Comparison of ENCODE assay signal across 8 mouse cellular contexts in the genomic region with DNA sequence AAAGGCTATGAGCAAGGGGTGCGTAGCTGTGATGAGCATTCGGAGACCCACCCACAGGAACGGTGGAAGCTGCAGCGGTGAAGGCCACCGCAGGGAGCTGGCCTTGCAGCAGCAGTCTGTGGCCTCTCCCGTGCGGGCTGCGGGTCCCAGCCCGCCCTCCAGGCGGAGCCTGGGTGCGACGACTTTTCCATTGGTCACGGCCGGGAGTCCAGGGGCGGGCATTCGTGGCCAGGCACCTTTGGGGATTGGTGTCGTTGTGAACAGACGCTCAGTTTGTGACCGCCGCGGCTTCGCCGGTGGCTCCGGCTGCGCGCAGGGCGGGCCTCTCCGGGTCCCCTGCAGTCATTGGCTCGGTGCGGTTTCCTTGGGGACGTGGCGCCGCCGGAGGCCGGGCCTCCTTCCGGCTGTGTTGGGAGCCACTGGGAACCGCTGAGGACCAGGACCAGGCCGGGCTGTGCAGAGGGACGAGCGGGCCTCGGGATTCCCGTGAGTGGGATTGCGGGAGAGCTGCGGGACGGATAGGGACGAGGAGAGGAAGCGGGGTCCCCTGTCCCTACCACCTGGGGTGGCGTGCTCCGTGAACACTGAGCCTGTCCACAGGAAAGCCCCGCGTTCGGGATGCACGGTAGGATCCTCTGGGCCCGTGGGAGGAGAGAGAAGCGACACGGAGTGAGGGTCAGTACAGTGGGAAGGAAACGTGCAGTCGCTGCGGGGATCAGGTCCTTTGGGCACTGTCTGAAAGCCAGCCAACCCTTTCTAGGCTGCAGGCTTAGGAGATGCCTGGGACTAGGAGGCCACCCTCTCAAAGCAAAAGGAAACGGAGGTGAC. TPM values are rescaled to one million over a fixed set of nuclear protein-coding genes. Genes with fewer than 3 reads are reported as not detected.
A peak's percentile ranks its signal among the peaks of the same experiment; 100 is the strongest.
DNase-seq lines count a peak whose midpoint lies in the region; ATAC-seq lines count a peak whose summit lies in the region.

A gene (plus strand): TSS at position 254 of the 828 bp plus-strand sequence.

- H3K4me2 ChIP-seq in heart, embryonic 13.5 days: peak within 1 kb of the TSS; percentile 76
- peak within 1 kb of the TSS; percentile 92 for H3K4me2 ChIP-seq in liver, embryonic 12.5 days
- peak within 1 kb of the TSS; percentile 80 for H3K4me2 ChIP-seq in stomach, embryonic 15.5 days

- peak; percentile 99 for ATAC-seq in erythroid progenitor cell, adult 5-6 weeks (replicated peaks; ENCODE audit: low FRiP score, poor library complexity, severe bottlenecking)
- peak; percentile 99 for ATAC-seq in heart, embryonic 13.5 days (ENCODE audit: extremely low read depth, insufficient number of reproducible peaks, low FRiP score, low TSS enrichment)
- ATAC-seq in liver, embryonic 12.5 days: peak; percentile 99
- peak; percentile 99 for ATAC-seq in stomach, embryonic 15.5 days (ENCODE audit: insufficient read depth, low FRiP score, low read depth)

- peaks cover 4% of the 10 kb centered on the region for H3K27me3 ChIP-seq in heart, embryonic 13.5 days (replicated peaks)
- no peaks in the 10 kb centered on the region for H3K27me3 ChIP-seq in liver, embryonic 12.5 days (replicated peaks)
- no peaks in the 10 kb centered on the region for H3K27me3 ChIP-seq in stomach, embryonic 15.5 days (replicated peaks)

- peak within 1 kb of the TSS; percentile 84 for H3K9ac ChIP-seq in heart, embryonic 13.5 days
- H3K9ac ChIP-seq in liver, embryonic 12.5 days: peak within 1 kb of the TSS; percentile 77
- H3K9ac ChIP-seq in stomach, embryonic 15.5 days: peak within 1 kb of the TSS; percentile 59

- peak; percentile 94 for DNase-seq in CD4-positive helper T cell, adult 2 months (ENCODE audit: low read depth, low spot score)
- peak; percentile 90 for DNase-seq in brain, embryonic 18.5 days (ENCODE audit: low read depth, low spot score)
- peak; percentile 97 for DNase-seq in kidney, postnatal 10 days
- DNase-seq in natural killer cell, adult 2 months (ENCODE audit: low spot score in 2 of 2): peak; percentile 85 to 89

- 0 out of 2 replicates have a peak within 1 kb of the TSS, but pooled peaks have one; percentile 5 for H3K27ac ChIP-seq in heart, embryonic 13.5 days (replicated peaks)
- peak within 1 kb of the TSS; percentile 59; the same call in 1 of the 2 replicates for H3K27ac ChIP-seq in liver, embryonic 12.5 days
- peak within 1 kb of the TSS; percentile 67 for H3K27ac ChIP-seq in stomach, embryonic 15.5 days

- under 1% methylated on average over 60 of the region's 60 CpGs for WGBS in heart, embryonic 13.5 days
- under 1% methylated on average over 60 of the region's 60 CpGs for WGBS in liver, embryonic 12.5 days (ENCODE audit: insufficient replicate concordance)
- WGBS in stomach, embryonic 15.5 days: under 1% methylated on average over 60 of the region's 60 CpGs

- H3K9me3 ChIP-seq in heart, embryonic 13.5 days: no peaks in the 10 kb centered on the region
- no peaks in the 10 kb centered on the region for H3K9me3 ChIP-seq in liver, embryonic 12.5 days (replicated peaks)
- H3K9me3 ChIP-seq in stomach, embryonic 15.5 days: no peaks in the 10 kb centered on the region

- H3K4me3 ChIP-seq in heart, embryonic 13.5 days: peak within 1 kb of the TSS; percentile 66
- H3K4me3 ChIP-seq in liver, embryonic 12.5 days: peak within 1 kb of the TSS; percentile 72
- peak within 1 kb of the TSS; percentile 93 for H3K4me3 ChIP-seq in stomach, embryonic 15.5 days (replicated peaks)

- H3K36me3 ChIP-seq in heart, embryonic 13.5 days: peaks cover 15% of the 10 kb centered on the region
- peaks cover 12% of the 10 kb centered on the region for H3K36me3 ChIP-seq in liver, embryonic 12.5 days
- no peaks in the 10 kb centered on the region for H3K36me3 ChIP-seq in stomach, embryonic 15.5 days

- H3K4me1 ChIP-seq in heart, embryonic 13.5 days: peaks cover 10% of the 10 kb centered on the region
- peaks cover 19% of the 10 kb centered on the region for H3K4me1 ChIP-seq in liver, embryonic 12.5 days
- H3K4me1 ChIP-seq in stomach, embryonic 15.5 days: no peaks in the 10 kb centered on the region

RNA-seq across cellular contexts. Expression of the gene that starts here (rescaled TPM):
- 3.8 and 5.4 TPM in 2 replicates for total RNA-seq in erythroid progenitor cell, adult 5-6 weeks (2015; ENCODE audit: low replicate concordance)
- total RNA-seq in erythroid progenitor cell, adult 5-6 weeks (2017; ENCODE audit: low replicate concordance): 0.38 and 1.5 TPM in 2 replicates
- polyA plus RNA-seq in heart, embryonic 13.5 days (2015; fragmentation: Nextera tagmentation; extraction: Ambion mirVana): 6.1 and 6.6 TPM in 2 replicates
- 4.1 and 4.9 TPM in 2 replicates for polyA plus RNA-seq in liver, embryonic 12.5 days (2016; fragmentation: Nextera tagmentation; extraction: Ambion mirVana)
- 14.5 and 20.5 TPM in 2 replicates for polyA plus RNA-seq in stomach, embryonic 15.5 days (2015; fragmentation: Nextera tagmentation; extraction: Ambion mirVana)

Comparison
In these comparisons a context has a peak if more than half of its experiments do, and no peak if none do; other contexts are left out.
1. Peak in every context shown above with its lines: DNase-seq, ATAC-seq, H3K4me3 ChIP-seq and H3K27ac ChIP-seq.
2. H3K27ac ChIP-seq: peak in every context shown above with its lines; median percentile 67 in stomach, embryonic 15.5 days; 59 in liver, embryonic 12.5 days; 5 in heart, embryonic 13.5 days.